Mouse (Mus musculus) bone marrow, adult 2 months (tissue): ENCODE results near the gene Ints6.
"Not testable (repeated sequence)": the region's sequence is repeated elsewhere in the genome, so short reads cannot be mapped to it uniquely, and the experiment has no call there.

Experiments used
- CTCF ChIP-seq: fragments of 200-500 bp; IDR thresholded peaks from 2 replicates; pipeline ENCODE4 v1.5.1; 2011; ENCODE audit warnings: low read length, control low read depth; ENCODE audit not compliant: control insufficient read depth, insufficient read depth
- POLR2A ChIP-seq: fragments of 200-500 bp; IDR thresholded peaks from 2 replicates; pipeline ENCODE4 v1.6.1; 2011; ENCODE audit warnings: low read depth, mild to moderate bottlenecking, control low read depth, low read length, borderline replicate concordance; ENCODE audit not compliant: control insufficient read depth

- TF ChIP-seq POLR2A, CTCF: not testable (repeated sequence)
Measured at GRCm38 (mm10) chr14:62642368-62642767, 118.6 kb downstream of the Ints6 start.
